Mouse (Mus musculus): ENCODE measurements around the gene Optn. TPM values are rescaled to one million over a fixed set of nuclear protein-coding genes. Genes with fewer than 3 reads are reported as not detected.
A peak's percentile ranks its signal among the peaks of the same experiment; 100 is the strongest.
"Not testable (repeated sequence)": the region's sequence is repeated elsewhere in the genome, so short reads cannot be mapped to it uniquely, and the experiment has no call there.

Optn gene
- polyA plus RNA-seq, 1 experiment from 2014 or later = 41.0 TPM

DNA sequence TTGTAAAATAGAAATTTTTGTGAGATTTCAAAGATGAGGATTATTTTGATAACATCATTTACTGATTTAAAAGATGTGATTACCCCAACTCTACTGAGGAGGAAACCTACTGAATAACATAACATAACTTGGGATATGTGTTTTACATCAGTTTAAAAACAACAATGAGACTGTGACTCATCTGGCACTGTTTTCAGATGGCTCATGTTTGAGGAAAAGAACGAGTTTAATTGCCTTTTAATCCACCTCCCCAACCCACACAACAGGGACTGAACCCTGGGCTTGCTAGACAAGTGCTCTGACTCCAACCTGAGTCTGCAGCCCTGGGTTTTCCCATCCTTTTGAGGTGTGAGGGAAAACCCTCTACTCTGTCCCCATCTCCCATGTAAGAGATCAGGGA lies 31.5 kb upstream of the Optn start:
- H3K4me3 ChIP-seq (ENCODE audit: low read depth, low read length) = no peak overlapping the region
- no peak overlapping the region for H3K9ac ChIP-seq (replicated peaks)
- H3K9me3 ChIP-seq (ENCODE audit: low read length) = no peaks in the 10 kb centered on the region; the same call in 1 of the 2 replicates
- H3K4me2 ChIP-seq (ENCODE audit: low read depth, low read length) = no peak overlapping the region
- no peak overlapping the region for H3K27ac ChIP-seq (ENCODE audit: low read depth)
- TF ChIP-seq EP300 (IDR thresholded peaks at IDR 0.05; ENCODE audit: low read depth) (no peak), CTCF (IDR thresholded peaks at IDR 0.05; ENCODE audit: low read depth) (no peak)
- no peaks in the 10 kb centered on the region for H3K27me3 ChIP-seq (ENCODE audit: insufficient read depth, low read length)
- WGBS (ENCODE audit: insufficient replicate concordance) = 19% methylated on average over 1 of the region's 1 CpGs
- H3K36me3 ChIP-seq (replicated peaks; ENCODE audit: insufficient read depth, low read length) = no peaks in the 10 kb centered on the region
- 0 out of 2 replicates have a peak, but pooled peaks cover 3% of the 10 kb centered on the region for H3K4me1 ChIP-seq (ENCODE audit: insufficient read depth)
- ATAC-seq = no peak
- DNase-seq = no peak

GRCm38 (mm10) chr2:5094876-5095275 lies 31.0 kb upstream of the Optn start:
- TF ChIP-seq CTCF (IDR thresholded peaks at IDR 0.05; ENCODE audit: low read depth) (no peak), EP300 (IDR thresholded peaks at IDR 0.05; ENCODE audit: low read depth) (no peak)
- Histone ChIP-seq H3K4me1 (ENCODE audit: insufficient read depth) (0 out of 2 replicates have a peak, but pooled peaks cover 3% of the 10 kb centered on the region), H3K4me2 (ENCODE audit: low read depth, low read length) (no peak overlapping the region), H3K9ac (replicated peaks) (no peak overlapping the region), H3K4me3 (ENCODE audit: low read depth, low read length) (no peak overlapping the region), H3K9me3 (ENCODE audit: low read length) (no peaks in the 10 kb centered on the region; the same call in 1 of the 2 replicates), H3K27me3 (ENCODE audit: insufficient read depth, low read length) (no peaks in the 10 kb centered on the region), H3K27ac (ENCODE audit: low read depth) (no peak overlapping the region), H3K36me3 (replicated peaks; ENCODE audit: insufficient read depth, low read length) (no peaks in the 10 kb centered on the region)
- DNase-seq = no peak
- 81% methylated on average over 5 of the region's 5 CpGs for WGBS (ENCODE audit: insufficient replicate concordance)
- ATAC-seq = no peak

DNA sequence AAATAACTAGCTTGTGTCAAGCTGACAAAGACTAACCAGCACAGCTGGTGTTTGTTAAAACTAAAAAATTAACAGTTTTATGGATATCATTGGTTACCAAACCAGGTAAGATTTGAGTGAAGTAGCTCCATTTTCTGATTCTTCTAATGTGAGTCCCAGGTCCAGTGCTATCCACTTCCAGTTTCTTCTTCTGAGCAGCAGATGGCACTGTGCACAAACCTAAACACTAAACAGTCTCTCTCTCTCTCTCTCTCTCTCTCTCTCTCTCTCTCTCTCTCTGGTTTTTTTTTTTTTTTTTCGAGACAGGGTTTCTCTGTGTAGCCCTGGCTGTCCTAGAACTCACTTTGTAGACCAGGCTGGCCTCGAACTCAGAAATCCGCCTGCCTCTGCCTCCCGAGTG lies 26.5 kb upstream of the Optn start:
- H3K4me2 ChIP-seq (ENCODE audit: low read depth, low read length); ATAC-seq; H3K4me1 ChIP-seq (ENCODE audit: insufficient read depth); H3K27ac ChIP-seq (ENCODE audit: low read depth); H3K4me3 ChIP-seq (ENCODE audit: low read depth, low read length); H3K9ac ChIP-seq (replicated peaks); H3K9me3 ChIP-seq (ENCODE audit: low read length); H3K36me3 ChIP-seq (replicated peaks; ENCODE audit: insufficient read depth, low read length); DNase-seq; H3K27me3 ChIP-seq (ENCODE audit: insufficient read depth, low read length): not testable (repeated sequence)
- TF ChIP-seq CTCF (IDR thresholded peaks at IDR 0.05; ENCODE audit: low read depth) = peak; percentile 64
- 67% methylated on average over 4 of the region's 4 CpGs for WGBS (ENCODE audit: insufficient replicate concordance)

DNA sequence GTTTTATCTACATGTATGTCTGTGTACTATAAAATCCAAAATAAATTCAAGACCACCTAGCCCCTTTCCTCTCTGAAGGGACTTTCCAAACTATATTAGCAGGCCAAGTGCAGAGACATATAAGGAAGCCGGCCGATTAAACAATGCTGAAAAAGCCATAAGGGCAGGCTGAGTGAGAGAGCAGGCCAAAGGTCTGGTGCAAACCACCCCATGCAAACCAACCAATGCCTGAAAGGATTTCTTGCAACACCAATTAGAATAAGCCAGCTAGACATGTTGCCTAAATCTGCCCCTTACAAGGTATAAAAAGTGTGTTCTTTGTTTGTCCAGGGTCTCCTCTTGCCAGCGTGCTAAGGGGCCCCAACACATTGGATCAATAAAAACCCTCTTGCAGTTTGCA lies 23.8 kb upstream of the Optn start:
- DNase-seq = no peak
- no peaks in the 10 kb centered on the region for H3K27me3 ChIP-seq (ENCODE audit: insufficient read depth, low read length)
- no peak overlapping the region for H3K4me3 ChIP-seq (ENCODE audit: low read depth, low read length)
- H3K36me3 ChIP-seq (replicated peaks; ENCODE audit: insufficient read depth, low read length) = no peaks in the 10 kb centered on the region
- WGBS (ENCODE audit: insufficient replicate concordance) = 73% methylated on average over 3 of the region's 3 CpGs
- TF ChIP-seq CTCF (IDR thresholded peaks at IDR 0.05; ENCODE audit: low read depth) (no peak), EP300 (IDR thresholded peaks at IDR 0.05; ENCODE audit: low read depth) (no peak)
- no peak overlapping the region for H3K4me2 ChIP-seq (ENCODE audit: low read depth, low read length)
- H3K4me1 ChIP-seq (ENCODE audit: insufficient read depth) = no peaks in the 10 kb centered on the region
- peak; percentile 53 for ATAC-seq
- no peak overlapping the region for H3K27ac ChIP-seq (ENCODE audit: low read depth)
- H3K9ac ChIP-seq (replicated peaks) = no peak overlapping the region
- H3K9me3 ChIP-seq (ENCODE audit: low read length) = no peaks in the 10 kb centered on the region

DNA sequence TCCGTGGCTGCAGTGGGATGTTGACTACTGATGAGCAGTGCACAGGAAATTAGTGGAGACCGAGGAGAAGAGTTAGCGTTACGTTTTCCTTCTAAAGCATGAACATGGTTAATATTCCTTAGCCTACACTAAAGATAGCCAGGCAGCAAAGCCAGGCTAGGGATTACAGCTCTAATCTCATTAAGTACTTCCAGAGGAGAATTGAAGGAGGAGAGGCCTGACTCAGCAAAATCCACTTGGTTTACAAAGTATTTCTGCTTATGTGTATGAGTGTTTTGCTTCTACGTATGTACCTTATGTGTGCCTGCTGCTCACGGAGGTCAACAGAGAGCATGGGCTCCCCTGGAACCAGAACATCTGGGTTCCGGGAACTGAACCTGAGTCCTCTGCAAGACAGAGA lies 19.9 kb upstream of the Optn start:
- no peak overlapping the region for H3K4me2 ChIP-seq (ENCODE audit: low read depth, low read length)
- H3K9ac ChIP-seq (replicated peaks) = no peak overlapping the region
- DNase-seq = no peak
- H3K4me3 ChIP-seq (ENCODE audit: low read depth, low read length) = no peak overlapping the region
- no peaks in the 10 kb centered on the region for H3K9me3 ChIP-seq (ENCODE audit: low read length)
- ATAC-seq = no peak
- WGBS (ENCODE audit: insufficient replicate concordance) = 84% methylated on average over 7 of the region's 7 CpGs
- H3K4me1 ChIP-seq (ENCODE audit: insufficient read depth) = no peaks in the 10 kb centered on the region
- H3K27ac ChIP-seq (ENCODE audit: low read depth) = no peak overlapping the region
- H3K36me3 ChIP-seq (replicated peaks; ENCODE audit: insufficient read depth, low read length) = no peaks in the 10 kb centered on the region
- H3K27me3 ChIP-seq (ENCODE audit: insufficient read depth, low read length) = no peaks in the 10 kb centered on the region
- TF ChIP-seq CTCF (IDR thresholded peaks at IDR 0.05; ENCODE audit: low read depth) = no peak
- TF ChIP-seq EP300 (IDR thresholded peaks at IDR 0.05; ENCODE audit: low read depth) = no peak

DNA sequence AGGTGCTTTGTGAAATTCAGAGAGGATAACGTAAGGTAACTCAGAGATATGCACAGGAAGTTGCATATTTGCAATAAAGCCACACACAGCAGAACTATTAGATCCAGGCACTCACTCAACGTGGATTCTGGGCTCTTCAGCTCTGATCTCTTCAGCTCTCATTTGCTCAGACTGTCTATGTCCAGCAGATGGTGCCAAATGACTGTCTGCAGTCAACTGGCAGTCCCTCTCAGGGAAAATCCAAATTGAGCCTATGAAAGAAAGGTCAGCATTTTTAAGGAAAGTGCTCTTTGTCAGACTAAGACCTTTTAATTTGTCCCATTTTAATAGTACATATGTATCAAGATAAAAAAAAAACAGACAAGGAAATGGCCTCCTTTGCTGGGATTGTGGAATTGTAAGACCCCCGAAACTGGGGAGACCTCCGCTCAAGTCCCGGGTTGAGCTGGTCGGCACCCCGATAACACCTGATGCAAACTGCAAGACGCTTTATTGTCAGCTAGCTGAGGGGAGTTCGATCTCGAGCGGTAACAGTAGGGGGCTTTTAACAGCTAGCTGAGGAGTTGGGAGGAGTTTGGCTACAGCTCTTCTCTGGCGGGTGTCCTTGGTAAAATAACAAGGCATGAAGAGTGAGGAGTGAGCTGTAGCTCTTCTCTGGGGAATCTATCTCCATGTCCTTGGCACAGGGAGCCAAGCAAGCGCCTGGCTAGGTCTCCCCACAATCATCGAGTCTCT lies 16.4 kb upstream of the Optn start:
- H3K4me2 ChIP-seq (ENCODE audit: low read depth, low read length) = peak overlapping the region; percentile 55
- no peak overlapping the region for H3K27ac ChIP-seq (ENCODE audit: low read depth)
- TF ChIP-seq EP300 (IDR thresholded peaks at IDR 0.05; ENCODE audit: low read depth) = no peak
- TF ChIP-seq CTCF (IDR thresholded peaks at IDR 0.05; ENCODE audit: low read depth) = peak; percentile 94
- no peaks in the 10 kb centered on the region for H3K27me3 ChIP-seq (ENCODE audit: insufficient read depth, low read length)
- 14% methylated on average over 14 of the region's 14 CpGs for WGBS (ENCODE audit: insufficient replicate concordance)
- DNase-seq (peak; percentile 57), ATAC-seq (peak; percentile 41; the same call in 1 of the 2 replicates)
- H3K4me3 ChIP-seq (ENCODE audit: low read depth, low read length) = no peak overlapping the region; the same call in 1 of the 2 replicates
- H3K4me1 ChIP-seq (ENCODE audit: insufficient read depth) = peaks cover 13% of the 10 kb centered on the region
- H3K9ac ChIP-seq (replicated peaks) = no peak overlapping the region
- H3K36me3 ChIP-seq (replicated peaks; ENCODE audit: insufficient read depth, low read length) = no peaks in the 10 kb centered on the region
- 0 out of 2 replicates have a peak, but pooled peaks cover 4% of the 10 kb centered on the region for H3K9me3 ChIP-seq (ENCODE audit: low read length)
